ENCODE assay signal across 17 mouse cellular contexts in the genomic region with DNA sequence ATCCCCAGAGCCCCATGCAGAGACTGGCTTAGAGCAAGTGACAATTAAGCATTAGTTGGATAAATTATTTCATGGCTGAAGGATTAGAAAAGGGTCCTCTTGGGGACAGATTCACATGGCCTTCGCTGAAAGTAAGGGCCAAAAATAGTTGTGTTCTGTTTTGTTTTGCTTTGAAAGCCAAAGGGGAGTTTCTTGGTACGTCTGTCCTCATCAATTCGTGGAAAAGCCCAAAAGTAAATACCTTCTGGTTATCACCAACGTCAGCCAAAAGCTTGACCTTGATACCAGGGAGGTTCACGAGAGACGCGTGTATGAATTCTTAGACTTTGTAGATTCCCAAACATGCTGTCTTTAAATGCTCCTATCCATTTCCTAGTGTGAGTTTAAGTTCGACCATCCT. TPM values are rescaled to one million over a fixed set of nuclear protein-coding genes. Genes with fewer than 3 reads are reported as not detected.
"Had no signal": no experiment of that assay in that cellular context is flagged by ENCODE, and none has a peak within 500 bp of the region (broad histone marks: within the 10 kb centered on the region; RNA-seq: fewer than 3 reads in every experiment).

No protein-coding gene starts in this region.

- H3K27ac ChIP-seq: layer of hippocampus, adult 2 months; limb, embryonic 12.5 days; liver, embryonic 14.5 days; midbrain, embryonic 10.5 days; neural tube, embryonic 13.5 days had no signal

- H3K36me3 ChIP-seq: limb, embryonic 12.5 days; midbrain, embryonic 10.5 days; neural tube, embryonic 13.5 days had no signal

- H3K4me3 ChIP-seq: layer of hippocampus, adult 2 months; limb, embryonic 12.5 days; midbrain, embryonic 10.5 days; neural tube, embryonic 13.5 days had no signal

- H3K9me3 ChIP-seq: limb, embryonic 12.5 days; midbrain, embryonic 10.5 days; neural tube, embryonic 13.5 days had no signal

- DNase-seq: kidney, postnatal 4 days; liver; lung, adult 2 months; lung, postnatal 4 days; midbrain, embryonic 14.5 days; right cerebral cortex, postnatal 14 days; thymus, adult 18-20 months; thymus, postnatal 14 days had no signal

- H3K27me3 ChIP-seq: limb, embryonic 12.5 days had no signal

- H3K4me2 ChIP-seq: limb, embryonic 12.5 days; neural tube, embryonic 13.5 days had no signal

- ATAC-seq: inflammation-experienced regulatory T-cells, adult 6 months; intestine, postnatal 0 days; lung, postnatal 0 days had no signal

- H3K9ac ChIP-seq: limb, embryonic 12.5 days; liver, embryonic 14.5 days; neural tube, embryonic 13.5 days had no signal

RNA-seq across cellular contexts. Expression of gene Rerg, which starts 31.5 kb away (rescaled TPM):
- total RNA-seq: megakaryocyte, adult 5-6 weeks had no signal
- polyA plus RNA-seq: inflammation-experienced regulatory T-cells, adult 6 months had no signal
